Mouse (Mus musculus): Measurements from ENCODE around the gene Cltb. TPM values are rescaled to one million over a fixed set of nuclear protein-coding genes. Genes with fewer than 3 reads are reported as not detected.
"Not testable (repeated sequence)": the region's sequence is repeated elsewhere in the genome, so short reads cannot be mapped to it uniquely, and the experiment has no call there.

The Cltb gene
- total RNA-seq (2021), result 10 to 100 TPM; 69.2 to 72.3 TPM
- long read RNA-seq, experiment 1, transcript Cltb-202 (5 exons, 2,186 nt), result major isoform, 67 of 100 reads
- long read RNA-seq, experiment 1, partial matches to known transcripts, result 1 of 100 reads
- long read RNA-seq, experiment 1, other reads (novel, unspliced or antisense), result 32 of 100 reads
- long read RNA-seq, experiment 2, transcript Cltb-202 (5 exons, 2,186 nt), result major isoform, 62 of 89 reads
- long read RNA-seq, experiment 2, partial matches to known transcripts, result 3 of 89 reads
- long read RNA-seq, experiment 2, other reads (novel, unspliced or antisense), result 24 of 89 reads

DNA sequence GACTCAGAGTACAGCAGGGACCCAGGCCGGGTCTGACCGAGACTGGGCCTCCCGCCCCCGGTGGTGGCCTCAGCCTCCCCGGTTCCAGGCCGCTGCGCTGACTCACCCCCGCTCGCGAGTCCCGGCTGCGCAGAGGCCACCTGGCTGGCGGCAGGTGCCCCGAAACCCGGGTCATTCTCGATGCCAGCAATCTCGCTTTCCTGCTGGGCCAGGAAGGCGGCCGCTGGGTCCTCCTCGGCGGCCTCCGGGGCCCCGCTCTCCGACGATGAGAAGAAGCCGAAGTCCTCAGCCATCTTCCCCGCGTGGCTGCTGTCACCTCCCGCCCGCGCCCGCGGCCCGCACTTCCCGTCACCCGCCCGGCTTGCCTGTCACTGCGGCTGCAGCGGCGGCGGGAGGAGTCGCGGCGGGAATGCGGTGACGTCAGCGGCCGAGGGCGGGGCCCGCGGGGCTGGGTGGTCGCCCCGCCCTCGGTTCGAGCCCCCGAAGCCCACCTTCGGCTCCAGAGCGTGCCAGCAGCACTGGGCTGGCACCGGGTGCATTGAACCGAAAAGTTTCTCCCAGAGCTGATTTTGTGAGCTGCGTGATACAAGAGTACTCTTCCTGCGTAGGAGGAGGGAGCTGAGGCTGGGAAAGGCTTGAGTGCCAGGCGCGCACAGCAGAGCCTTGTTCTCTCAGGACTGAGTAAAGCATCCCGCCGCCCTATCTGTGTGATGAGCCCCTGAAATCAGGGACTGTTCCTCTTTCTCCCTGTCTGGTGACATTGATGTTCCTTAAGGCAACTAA, at the start of gene Cltb:
TSS of gene Cltb (minus strand) at position 373 of the 783 bp plus-strand sequence.
- peak; percentile 81 to 88 for DNase-seq (ENCODE audit: low spot score in 2 of 2)

DNA sequence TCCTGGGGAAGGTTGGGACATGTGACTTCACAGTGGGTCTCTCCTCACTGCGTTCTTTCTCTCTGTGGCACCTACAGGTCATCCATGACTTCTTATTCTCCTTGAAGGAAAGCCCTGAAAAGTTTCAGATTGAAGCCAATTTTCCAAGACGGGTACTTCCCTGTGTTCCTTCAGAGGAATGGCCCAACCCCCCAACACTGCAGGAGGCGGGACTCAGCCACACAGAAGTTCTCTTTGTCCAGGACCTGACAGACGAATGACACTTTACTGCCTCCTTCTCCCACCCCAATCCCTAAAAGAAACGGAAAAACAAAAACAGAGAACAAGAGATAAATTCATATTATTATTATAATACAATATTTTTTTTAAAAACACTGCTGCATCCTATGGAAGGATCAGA, 49.7 kb upstream of the Cltb start:
- DNase-seq (ENCODE audit: low spot score in 2 of 2), result no peak

DNA sequence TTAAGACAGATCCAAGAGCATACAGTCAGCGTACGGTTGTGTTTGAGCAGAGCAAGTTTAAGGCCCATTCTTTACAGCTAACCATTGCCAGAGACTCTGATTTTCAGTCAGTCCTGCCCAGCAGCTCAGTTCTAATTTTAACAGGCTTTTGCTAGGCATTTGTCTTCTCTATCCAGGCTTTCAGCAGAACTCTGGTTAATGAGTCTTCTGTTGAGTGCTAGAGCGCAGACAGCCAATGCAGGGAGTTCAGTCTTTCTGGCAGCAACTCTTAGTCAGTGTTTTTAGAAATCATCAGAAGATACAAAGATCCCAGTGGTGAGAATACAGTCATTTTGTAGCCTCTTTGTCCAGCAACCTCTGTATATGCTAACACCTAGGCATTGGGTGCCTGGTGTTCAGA, 39.3 kb upstream of the Cltb start:
- no peak for DNase-seq (ENCODE audit: low spot score in 2 of 2)

DNA sequence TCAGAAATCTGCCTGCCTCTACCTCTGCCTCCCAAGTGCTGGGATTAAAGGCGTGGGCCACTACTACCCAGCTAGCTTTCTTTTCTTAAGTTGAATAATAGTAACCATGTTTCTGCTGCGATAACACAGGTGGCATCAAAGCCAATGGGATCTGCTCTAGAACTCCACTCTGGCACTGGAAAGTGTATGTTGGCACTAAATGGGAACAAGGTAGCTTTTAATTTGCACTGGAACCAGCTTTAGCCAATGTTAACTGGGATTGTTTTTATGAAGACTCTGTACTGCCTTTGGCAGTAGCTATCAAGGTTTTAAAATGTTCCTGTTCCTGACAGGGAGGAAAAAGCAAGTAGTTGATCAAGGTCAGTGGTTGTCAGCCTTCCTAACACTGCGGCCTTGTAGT, 23.9 kb upstream of the Cltb start:
- no peak for DNase-seq (ENCODE audit: low spot score in 2 of 2)

DNA sequence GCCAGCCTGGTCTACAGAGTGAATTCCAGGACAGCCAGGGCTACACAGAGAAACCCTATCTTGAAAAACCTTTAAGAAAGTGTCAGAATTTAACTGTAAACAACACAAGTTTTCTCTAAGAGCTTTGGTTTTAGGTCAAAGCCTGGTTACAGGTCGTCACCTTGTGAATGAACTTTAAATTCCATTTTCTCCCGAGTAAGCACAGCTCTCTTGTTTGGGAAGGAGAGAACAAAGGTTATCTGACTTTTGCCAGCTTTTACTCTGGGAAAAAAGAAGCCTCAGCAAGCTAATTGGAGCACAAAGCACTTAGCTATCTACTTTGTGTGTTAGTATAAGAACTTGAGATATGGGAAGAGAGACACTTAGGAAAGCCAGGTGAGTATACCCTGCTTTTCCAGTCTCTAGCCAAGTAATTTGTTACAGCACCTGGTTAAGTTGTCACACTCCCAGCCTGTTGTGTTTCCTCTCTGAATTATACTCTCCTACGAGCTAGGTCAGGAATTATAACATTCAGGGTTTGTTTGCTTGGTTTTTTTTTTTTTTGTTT, 21.7 kb upstream of the Cltb start:
- DNase-seq (ENCODE audit: low spot score in 2 of 2), result no peak

DNA sequence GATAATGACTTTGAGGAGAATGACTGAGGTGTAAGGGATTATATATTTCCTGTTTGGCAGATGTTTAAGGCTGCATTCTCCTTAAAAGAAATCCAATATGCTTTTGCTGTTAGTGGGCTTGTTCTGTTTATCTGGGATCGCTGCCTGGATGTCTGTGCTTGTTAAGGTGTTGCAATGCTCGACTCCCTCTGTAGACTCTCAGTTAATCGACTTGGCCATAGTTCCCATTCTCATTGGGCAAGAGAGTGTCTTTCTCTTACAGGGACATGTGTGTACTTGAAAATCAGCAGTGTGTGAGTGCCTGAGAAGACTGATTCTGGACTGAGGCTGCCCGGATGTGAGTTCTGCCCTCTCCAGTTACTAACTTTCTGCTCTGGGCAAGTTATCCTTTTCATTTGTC, 18.0 kb upstream of the Cltb start:
- no peak for DNase-seq (ENCODE audit: low spot score in 2 of 2)

DNA sequence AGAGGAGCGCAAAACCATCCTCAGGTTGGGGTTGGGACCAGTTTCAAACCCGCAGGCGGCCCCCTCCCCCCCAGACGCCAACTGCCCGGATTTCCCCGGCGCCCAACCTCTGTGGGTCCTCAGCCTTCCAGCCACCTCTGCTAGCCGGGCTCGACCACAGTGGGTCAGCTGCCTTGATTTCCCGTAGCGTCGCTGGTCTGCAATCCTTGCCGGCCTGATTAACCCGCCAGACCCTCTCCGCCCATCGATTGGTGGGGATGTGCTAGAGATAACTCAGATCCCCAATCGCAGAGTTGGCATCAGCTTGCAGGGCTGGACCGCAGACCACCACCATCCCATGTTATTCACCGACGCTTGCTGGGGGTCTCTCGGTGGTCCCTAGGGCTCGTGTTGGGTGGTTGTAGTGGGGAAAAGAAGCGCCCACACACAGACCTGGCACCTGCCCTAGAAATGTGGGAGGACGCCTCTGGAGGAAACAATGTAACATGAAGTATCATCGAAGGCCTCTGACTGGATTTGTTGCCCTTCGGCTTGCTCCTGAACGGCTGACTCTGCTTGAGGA, 10.9 kb upstream of the Cltb start:
- no peak for DNase-seq (ENCODE audit: low spot score in 2 of 2)

DNA sequence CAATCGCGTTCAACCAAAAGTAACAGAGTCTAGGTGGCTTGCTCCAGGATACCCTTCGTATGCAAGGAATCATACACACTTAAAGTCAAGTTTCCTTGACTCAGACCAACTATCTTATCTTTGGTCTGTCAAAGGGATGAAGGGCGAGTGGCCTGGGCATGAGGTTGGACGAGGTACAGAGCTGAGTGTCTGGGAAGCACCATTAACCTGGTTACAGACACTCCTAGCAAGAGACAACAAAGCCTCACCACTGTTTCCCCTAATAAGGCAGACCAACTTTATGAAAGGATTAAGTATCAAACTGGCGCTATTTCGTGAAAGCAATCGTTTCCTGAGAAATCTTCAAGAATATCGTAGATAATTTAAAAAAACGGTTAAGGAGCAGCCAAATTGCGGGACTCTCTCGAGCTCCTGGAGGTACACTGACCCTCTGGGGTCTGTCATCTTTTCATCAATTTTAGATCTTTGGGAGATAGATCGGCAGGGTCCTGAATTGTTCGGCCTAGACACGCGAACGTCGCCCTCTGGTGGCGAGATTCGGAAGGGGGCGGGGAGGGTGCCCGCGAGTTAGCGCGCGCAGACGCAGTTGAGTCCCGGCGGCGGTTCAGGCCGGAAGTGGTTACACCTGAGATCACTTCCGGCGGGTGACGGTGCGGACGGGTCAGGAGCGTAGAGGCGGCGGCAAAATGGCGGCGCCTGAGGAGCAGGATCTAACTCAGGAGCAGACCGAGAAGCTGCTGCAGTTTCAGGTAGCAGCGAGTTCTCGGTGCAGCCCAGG, 10.2 kb upstream of the Cltb start, which contains the start of gene Faf2:
TSS of gene Faf2 (plus strand) at position 630 of the 778 bp plus-strand sequence.
- DNase-seq (ENCODE audit: low spot score in 2 of 2), result peak; percentile 98

DNA sequence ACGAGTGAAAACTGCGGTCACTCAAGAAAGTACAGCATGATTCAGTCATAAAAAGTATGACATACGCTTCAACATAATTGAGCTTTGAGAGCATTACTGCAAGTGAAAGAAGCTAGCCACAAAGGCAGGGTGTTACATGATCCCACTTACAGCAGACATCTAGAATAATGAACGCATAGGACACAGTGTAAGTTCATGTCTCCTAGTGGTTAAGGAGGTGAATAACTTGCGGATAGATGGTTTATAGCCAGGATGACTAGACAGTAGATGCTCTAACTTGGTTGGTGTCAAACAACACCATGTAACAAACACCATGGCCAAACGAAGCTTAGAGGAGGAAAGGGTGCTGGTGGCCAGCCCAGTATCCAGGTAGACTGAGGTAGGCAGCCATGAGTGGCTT, 5.9 kb upstream of the Cltb start:
- no peak for DNase-seq (ENCODE audit: low spot score in 2 of 2)

DNA sequence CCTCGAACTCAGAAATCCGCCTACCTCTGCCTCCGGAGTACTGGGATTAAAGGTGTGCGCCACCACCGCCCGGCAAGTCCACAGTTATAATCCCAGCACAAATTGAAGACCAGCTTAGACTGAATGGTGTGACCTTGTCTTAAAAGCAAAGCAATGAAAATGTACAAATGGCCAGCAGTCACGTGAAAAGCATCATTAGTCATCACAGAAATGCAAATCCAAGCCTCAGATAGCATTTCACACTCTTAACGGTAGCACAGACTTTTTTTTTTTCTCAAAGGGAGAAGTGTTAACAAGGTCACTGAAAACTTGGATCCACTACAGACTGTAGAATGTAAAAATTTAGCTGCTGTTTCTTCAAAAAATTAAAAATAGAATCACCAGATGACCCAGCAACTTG, 5.2 kb upstream of the Cltb start:
- no peak for DNase-seq (ENCODE audit: low spot score in 2 of 2)

DNA sequence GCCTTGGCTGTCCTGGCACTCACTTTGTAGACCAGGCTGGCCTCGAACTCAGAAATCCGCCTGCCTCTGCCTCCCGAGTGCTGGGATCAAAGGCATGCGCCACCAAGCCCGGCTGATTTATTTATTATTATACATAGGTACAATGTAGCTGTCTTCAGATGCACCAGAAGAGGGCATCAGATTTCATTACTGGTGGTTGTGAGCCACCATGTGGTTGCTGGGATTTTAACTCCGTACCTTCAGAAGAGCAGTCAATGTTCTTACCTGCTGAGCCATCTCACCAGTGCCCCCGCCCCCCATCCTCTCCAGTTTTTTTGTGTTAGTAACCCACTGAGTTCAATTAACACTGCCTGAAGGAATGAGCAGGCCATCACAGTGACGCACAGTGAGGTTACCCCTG, 2.0 kb upstream of the Cltb start:
- not testable (repeated sequence) for DNase-seq (ENCODE audit: low spot score in 2 of 2)

DNA sequence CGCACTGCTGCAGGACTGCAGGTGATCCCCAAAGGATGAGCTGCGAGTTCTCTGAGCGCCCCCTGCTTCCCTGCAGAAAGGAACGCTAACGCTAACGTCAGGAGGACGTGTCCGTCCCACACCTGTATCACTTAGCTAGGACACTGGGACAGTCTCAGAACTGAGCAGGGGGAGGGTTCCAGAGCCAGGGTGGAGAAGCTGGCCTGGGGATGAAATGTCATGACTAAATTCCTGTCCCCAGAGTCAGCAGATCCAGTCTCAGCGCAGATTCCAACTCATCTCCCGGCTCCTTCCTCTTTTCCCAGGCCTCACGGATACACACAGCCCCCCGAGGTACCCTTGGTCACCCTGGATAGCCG, 552 bp downstream of the Cltb start:
- DNase-seq (ENCODE audit: low spot score in 2 of 2), result no peak

DNA sequence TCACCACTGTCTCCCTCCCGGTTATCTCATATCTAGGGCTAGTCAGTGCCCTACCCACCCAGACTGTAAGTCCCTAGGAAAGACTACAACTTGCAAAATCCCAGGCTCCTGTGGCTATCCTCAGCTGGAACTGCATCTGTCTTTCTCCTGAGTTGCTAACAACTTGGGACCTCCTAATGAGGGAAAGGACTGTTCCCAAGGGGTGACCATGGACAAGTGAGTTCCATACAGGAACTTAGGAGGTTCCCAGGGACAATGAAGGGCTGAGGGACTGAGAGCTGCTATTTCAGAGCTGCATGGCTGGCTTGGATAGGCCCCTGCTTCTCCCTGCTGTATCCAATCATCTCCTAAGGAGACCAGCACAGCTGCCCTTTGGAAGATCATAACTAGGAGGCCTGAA, 1.8 kb downstream of the Cltb start:
- DNase-seq (ENCODE audit: low spot score in 2 of 2), result no peak

DNA sequence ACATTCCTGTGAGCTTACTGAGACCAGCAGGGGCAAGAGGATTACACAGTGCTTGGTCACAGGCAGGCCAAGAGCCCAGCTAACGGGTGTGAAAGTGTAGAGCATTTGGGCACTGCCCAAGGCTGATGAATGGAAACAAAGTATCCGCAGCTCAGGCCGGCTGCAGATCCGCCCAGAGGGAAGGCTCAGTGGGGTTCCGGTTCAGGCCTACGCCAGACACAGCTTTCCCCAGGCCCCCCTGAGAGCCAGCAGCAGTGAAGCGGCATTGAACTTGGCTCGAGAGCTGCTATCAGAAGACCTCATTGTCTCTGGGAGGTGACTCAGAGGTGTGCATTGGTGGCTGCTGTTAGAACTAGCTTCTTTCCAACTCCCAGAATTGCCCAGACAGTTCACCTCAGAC, 2.5 kb downstream of the Cltb start:
- DNase-seq (ENCODE audit: low spot score in 2 of 2), result no peak

DNA sequence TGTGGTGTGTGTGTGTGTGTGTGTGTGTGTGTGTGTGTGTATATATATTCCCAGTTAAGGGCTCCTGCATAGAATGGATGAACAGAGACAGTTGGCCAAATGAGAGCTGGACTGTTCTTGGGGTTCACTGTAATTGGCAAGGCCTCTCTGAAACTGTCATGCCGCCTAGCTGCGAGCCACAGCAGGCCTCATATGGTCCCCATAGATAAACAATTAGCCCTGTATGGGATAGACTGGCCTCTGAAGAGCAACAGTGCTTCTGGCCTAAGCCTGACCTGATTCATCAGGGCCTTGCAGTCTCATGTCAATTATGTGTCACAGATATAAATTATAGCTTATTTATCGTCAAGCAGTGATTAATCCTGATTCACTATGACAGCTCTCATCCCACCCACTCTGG, 3.1 kb downstream of the Cltb start:
- DNase-seq (ENCODE audit: low spot score in 2 of 2), result no peak

DNA sequence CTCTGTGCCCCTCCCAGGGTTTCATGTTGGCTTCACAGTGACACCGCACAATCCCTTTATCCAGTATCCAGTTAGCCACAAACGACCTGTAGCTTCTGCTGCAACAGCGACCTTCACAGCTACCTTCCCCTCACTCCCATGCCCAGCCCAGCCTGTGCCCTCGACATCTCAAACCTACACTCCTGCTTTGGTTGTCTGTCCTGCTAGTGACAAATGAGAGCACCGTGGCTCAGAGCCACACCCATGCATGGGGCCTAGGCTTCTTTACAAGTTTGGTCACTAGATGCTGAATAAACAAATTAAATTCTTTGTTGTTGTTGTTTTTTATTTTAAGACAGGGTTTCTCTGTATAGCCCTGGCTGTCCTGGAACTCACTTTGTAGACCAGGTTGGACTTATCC, 3.9 kb downstream of the Cltb start:
- no peak for DNase-seq (ENCODE audit: low spot score in 2 of 2)

DNA sequence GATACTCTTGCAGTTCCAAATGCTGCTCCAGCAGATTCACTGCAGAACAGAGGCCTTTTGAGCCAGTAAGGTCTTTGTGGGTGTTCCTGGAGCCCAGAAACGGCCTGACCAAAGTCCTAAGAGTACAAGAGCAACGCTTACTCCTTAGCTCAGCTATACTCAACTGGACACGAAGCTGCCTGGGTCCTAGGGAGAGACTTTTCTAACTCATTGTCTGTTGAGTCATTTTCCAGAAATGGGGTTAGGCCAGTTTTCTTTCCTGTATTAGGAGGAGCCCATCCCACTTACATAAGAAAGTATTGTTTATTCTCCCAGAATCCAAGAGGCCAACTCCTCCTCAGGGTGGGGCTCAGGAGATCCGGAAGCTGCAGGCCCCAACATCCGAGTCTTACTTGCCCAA, 5.7 kb downstream of the Cltb start:
- no peak for DNase-seq (ENCODE audit: low spot score in 2 of 2)

DNA sequence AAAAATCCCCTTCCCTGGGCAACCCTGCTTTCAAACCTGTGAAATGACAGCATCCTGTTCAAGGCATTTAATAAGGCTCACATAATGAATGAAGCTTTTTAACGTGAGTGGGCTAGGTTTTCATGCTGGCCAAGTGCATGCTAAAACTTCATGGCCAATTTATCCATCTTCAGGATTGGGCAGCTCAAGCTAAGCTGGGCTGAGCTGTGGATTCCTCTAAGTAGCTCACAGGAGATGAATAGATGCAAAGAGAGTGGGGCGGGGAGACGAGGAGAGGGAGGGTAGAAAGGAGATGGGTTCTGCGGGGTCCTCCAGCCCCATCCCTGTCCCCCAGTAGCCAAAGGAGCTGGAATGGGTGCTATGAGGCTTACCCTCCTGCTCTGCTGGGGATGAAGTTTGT, 6.9 kb downstream of the Cltb start:
- no peak for DNase-seq (ENCODE audit: low spot score in 2 of 2)

DNA sequence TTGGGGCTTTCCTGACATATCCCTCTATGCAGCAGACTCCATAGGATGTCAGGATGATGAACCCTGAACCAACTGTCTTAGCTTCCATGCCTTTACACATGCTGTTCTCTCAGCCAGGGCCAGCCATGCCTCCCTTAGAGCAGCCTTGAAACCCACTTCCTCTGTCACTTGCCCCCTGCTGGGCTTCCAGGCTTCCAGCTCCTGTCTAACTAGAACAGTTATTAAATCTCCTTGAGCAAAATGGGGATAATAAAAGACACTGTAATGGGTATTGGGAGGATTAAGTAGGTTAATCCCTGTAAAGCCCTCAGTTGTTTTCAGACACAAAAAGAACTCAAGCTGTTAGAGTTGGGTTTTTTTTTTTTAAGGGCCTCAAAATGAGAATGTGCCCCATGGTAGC, 7.6 kb downstream of the Cltb start:
- DNase-seq (ENCODE audit: low spot score in 2 of 2), result no peak

DNA sequence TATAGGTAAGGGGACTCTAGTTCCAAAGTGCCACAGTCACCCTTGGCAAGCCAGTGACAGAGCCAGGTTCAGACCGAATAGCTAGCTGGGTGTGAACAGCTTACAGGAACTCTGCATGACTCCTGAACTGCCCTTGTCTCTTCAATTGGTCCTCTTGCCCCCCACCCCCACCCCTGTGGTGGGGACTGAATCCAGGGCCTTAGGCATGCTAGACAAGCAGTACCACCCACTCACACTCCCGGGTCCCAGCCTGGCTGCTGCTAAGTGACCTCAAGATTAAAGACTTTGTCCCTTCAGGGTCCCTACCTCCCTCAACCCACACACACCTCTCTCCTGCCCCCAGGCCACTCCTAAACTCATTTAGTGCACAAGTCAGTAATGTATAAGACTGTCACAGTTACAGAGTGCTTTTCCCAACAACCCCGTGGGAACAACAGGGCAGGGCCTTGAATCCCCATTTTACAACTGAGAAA, 8.5 kb downstream of the Cltb start:
- DNase-seq (ENCODE audit: low spot score in 2 of 2), result no peak

DNA sequence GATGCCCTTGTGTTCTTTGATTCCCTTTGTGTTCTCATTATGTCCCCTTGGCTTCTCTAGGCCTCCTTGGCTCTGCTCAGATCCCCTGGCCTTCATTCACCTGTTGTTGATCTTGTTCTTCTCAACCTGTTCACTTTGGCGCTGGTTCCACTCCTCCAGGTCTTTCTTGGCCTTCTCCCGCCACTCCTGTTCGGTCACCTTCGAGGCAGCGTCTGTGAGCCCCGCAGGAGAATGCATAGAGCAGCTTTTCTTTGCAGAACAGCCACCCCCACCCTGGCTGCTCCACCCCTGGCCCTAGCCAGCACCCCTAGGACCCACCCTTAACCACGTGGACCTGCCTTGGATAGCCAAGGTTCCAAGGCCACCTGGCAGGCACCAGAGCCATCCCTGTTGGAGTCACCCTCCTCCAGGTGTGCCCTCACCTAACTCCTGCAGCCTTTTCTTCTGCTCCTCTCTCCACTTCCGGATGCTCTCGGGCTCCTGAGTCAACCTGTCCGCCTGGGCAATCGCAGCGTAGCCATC, 12.5 kb downstream of the Cltb start:
- no peak for DNase-seq (ENCODE audit: low spot score in 2 of 2)

Measured in gastrocnemius, postnatal 4 days (tissue).